18 mouse cellular contexts compared by ENCODE assay signal in the genomic region with DNA sequence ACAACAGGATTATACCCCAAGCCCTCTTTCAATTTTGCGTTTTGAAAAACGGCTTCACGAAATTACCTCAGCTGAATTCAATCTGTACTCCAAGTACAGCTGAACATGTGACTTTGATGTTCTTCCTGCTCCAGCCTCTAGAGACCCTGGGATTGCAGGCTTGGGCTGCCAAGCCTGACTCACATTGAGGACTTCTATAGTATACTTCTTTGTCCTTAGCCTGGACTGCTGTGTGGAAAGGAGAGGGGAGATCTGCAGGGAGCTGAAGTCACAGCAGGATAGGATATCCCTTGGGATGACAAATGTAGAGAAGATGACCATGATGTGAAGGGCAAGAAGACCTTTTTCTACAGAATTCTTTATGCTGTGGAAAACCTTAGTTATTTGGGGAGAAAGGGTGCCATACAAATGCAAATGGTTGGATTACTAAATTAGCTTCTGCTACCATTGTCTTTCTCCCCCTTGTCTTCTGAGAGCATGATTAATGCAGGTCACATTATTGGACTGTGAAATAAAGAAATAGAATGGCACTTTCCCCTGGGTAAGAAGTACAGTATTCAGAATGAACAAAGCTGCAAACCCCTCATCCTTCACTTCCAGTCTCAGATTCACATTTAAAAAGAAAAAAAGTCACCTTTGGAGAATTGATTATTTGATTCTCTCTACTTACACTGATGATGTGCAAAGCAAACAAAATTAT.
DNase-seq lines count a peak whose midpoint lies in the region; ATAC-seq and TF ChIP-seq lines count a peak whose summit lies in the region.
"Had no signal": no experiment of that assay in that cellular context is flagged by ENCODE, and none has a peak within 500 bp of the region (broad histone marks: within the 10 kb centered on the region; RNA-seq: fewer than 3 reads in every experiment).

No protein-coding gene starts in this region.

- H3K36me3 ChIP-seq in midbrain, embryonic 11.5 days (ENCODE audit: control insufficient read depth, insufficient read depth, low read length): no peaks in the 10 kb centered on the region
- H3K36me3 ChIP-seq in midbrain, postnatal 0 days (ENCODE audit: insufficient read depth, low read length): no peaks in the 10 kb centered on the region
- H3K36me3 ChIP-seq in hindbrain, embryonic 10.5 days: no peaks in the 10 kb centered on the region
- H3K36me3 ChIP-seq in midbrain, embryonic 13.5 days: no peaks in the 10 kb centered on the region
- H3K36me3 ChIP-seq: embryonic facial prominence, embryonic 13.5 days; intestine, embryonic 15.5 days; kidney, embryonic 15.5 days; limb, embryonic 13.5 days; liver, embryonic 15.5 days had no signal

- no peak overlapping the region for H3K4me2 ChIP-seq in midbrain, embryonic 11.5 days
- no peak overlapping the region for H3K4me2 ChIP-seq in midbrain, postnatal 0 days (ENCODE audit: low read depth, low read length, poor library complexity, severe bottlenecking)
- no peak overlapping the region for H3K4me2 ChIP-seq in midbrain, embryonic 13.5 days (replicated peaks)
- H3K4me2 ChIP-seq: embryonic facial prominence, embryonic 13.5 days; intestine, embryonic 15.5 days; kidney, embryonic 15.5 days; limb, embryonic 13.5 days; liver, embryonic 15.5 days had no signal

- H3K9ac ChIP-seq in midbrain, embryonic 11.5 days (ENCODE audit: low read length): no peak overlapping the region
- H3K9ac ChIP-seq in midbrain, postnatal 0 days (replicated peaks; ENCODE audit: low read length, poor library complexity, severe bottlenecking): no peak overlapping the region
- no peak overlapping the region for H3K9ac ChIP-seq in midbrain, embryonic 13.5 days (replicated peaks)
- H3K9ac ChIP-seq: embryonic facial prominence, embryonic 13.5 days; intestine, embryonic 15.5 days; kidney, embryonic 15.5 days; limb, embryonic 13.5 days; liver, embryonic 15.5 days had no signal

- TF ChIP-seq CTCF in midbrain, postnatal 0 days (IDR thresholded peaks at IDR 0.05): no peak

- H3K4me3 ChIP-seq in midbrain, embryonic 11.5 days (ENCODE audit: low read depth, low read length): no peak overlapping the region
- H3K4me3 ChIP-seq in midbrain, postnatal 0 days (ENCODE audit: low read depth, low read length): no peak overlapping the region
- H3K4me3 ChIP-seq in hindbrain, embryonic 10.5 days: no peak overlapping the region
- H3K4me3 ChIP-seq in midbrain, embryonic 13.5 days (replicated peaks): no peak overlapping the region
- H3K4me3 ChIP-seq: embryonic facial prominence, embryonic 13.5 days; intestine, embryonic 15.5 days; kidney, embryonic 15.5 days; limb, embryonic 13.5 days; liver, embryonic 15.5 days had no signal

- 21% methylated on average over 3 of the region's 3 CpGs for WGBS in midbrain, embryonic 11.5 days
- 10% methylated on average over 3 of the region's 3 CpGs for WGBS in midbrain, postnatal 0 days
- 38% methylated on average over 3 of the region's 3 CpGs for WGBS in hindbrain, embryonic 10.5 days
- 17% methylated on average over 3 of the region's 3 CpGs for WGBS in midbrain, embryonic 13.5 days

- peaks cover 3% of the 10 kb centered on the region; the same call in 1 of the 2 replicates for H3K4me1 ChIP-seq in midbrain, embryonic 11.5 days (ENCODE audit: control insufficient read depth, insufficient read depth, low read length)
- H3K4me1 ChIP-seq in midbrain, postnatal 0 days (ENCODE audit: insufficient read depth, low read length): peaks cover 2% of the 10 kb centered on the region; the same call in 1 of the 2 replicates
- H3K4me1 ChIP-seq in hindbrain, embryonic 10.5 days (replicated peaks): peaks cover 12% of the 10 kb centered on the region
- peaks cover 12% of the 10 kb centered on the region for H3K4me1 ChIP-seq in midbrain, embryonic 13.5 days (replicated peaks)
- H3K4me1 ChIP-seq: embryonic facial prominence, embryonic 13.5 days; intestine, embryonic 15.5 days; kidney, embryonic 15.5 days; limb, embryonic 13.5 days; liver, embryonic 15.5 days had no signal

- peak overlapping the region; percentile 23 for H3K27ac ChIP-seq in midbrain, embryonic 11.5 days (ENCODE audit: low read depth, low read length)
- H3K27ac ChIP-seq in midbrain, postnatal 0 days (ENCODE audit: low read depth, low read length): no peak overlapping the region
- H3K27ac ChIP-seq in hindbrain, embryonic 10.5 days: peak overlapping the region; percentile 64
- peak overlapping the region; percentile 75 for H3K27ac ChIP-seq in midbrain, embryonic 13.5 days
- H3K27ac ChIP-seq: embryonic facial prominence, embryonic 13.5 days; intestine, embryonic 15.5 days; kidney, embryonic 15.5 days; limb, embryonic 13.5 days; liver, embryonic 15.5 days had no signal

- H3K27me3 ChIP-seq in midbrain, embryonic 11.5 days (ENCODE audit: control insufficient read depth, insufficient read depth, low read length): no peaks in the 10 kb centered on the region
- H3K27me3 ChIP-seq in midbrain, postnatal 0 days (ENCODE audit: insufficient read depth, low read length): no peaks in the 10 kb centered on the region
- H3K27me3 ChIP-seq in hindbrain, embryonic 10.5 days (ENCODE audit: insufficient read depth, poor library complexity, severe bottlenecking): no peaks in the 10 kb centered on the region
- H3K27me3 ChIP-seq in midbrain, embryonic 13.5 days: no peaks in the 10 kb centered on the region
- H3K27me3 ChIP-seq: embryonic facial prominence, embryonic 13.5 days; intestine, embryonic 15.5 days; kidney, embryonic 15.5 days; limb, embryonic 13.5 days; liver, embryonic 15.5 days had no signal

- H3K9me3 ChIP-seq in midbrain, embryonic 11.5 days (ENCODE audit: control insufficient read depth, low read length): no peaks in the 10 kb centered on the region
- no peaks in the 10 kb centered on the region for H3K9me3 ChIP-seq in midbrain, postnatal 0 days (ENCODE audit: low read length)
- no peaks in the 10 kb centered on the region for H3K9me3 ChIP-seq in hindbrain, embryonic 10.5 days
- no peaks in the 10 kb centered on the region for H3K9me3 ChIP-seq in midbrain, embryonic 13.5 days
- H3K9me3 ChIP-seq: embryonic facial prominence, embryonic 13.5 days; intestine, embryonic 15.5 days; kidney, embryonic 15.5 days; limb, embryonic 13.5 days; liver, embryonic 15.5 days had no signal

- ATAC-seq in midbrain, embryonic 11.5 days (ENCODE audit: low FRiP score): peak; percentile 94
- ATAC-seq in midbrain, postnatal 0 days (ENCODE audit: low FRiP score): no peak
- ATAC-seq in midbrain, embryonic 13.5 days: peak; percentile 91
- ATAC-seq in monocyte, adult 5-6 weeks (replicated peaks; ENCODE audit: insufficient number of reproducible peaks, low FRiP score, low TSS enrichment, poor library complexity, severe bottlenecking): no peak
- ATAC-seq: intestine, embryonic 15.5 days had no signal

- DNase-seq in midbrain, embryonic 11.5 days (ENCODE audit: low spot score, missing footprints): peak; percentile 89
- no peak for DNase-seq in midbrain, postnatal 0 days (ENCODE audit: low spot score)
- peak; percentile 32 for DNase-seq in embryo, embryonic 11 days
- DNase-seq in hindbrain, embryonic 10.5 days (ENCODE audit: low spot score): peak; percentile 36
- DNase-seq in cerebellum, postnatal 10 days: no peak
- no peak for DNase-seq in kidney, postnatal 10 days
- DNase-seq: adrenal gland, postnatal 10 days; gastrocnemius, postnatal 25 days; heart, postnatal 14 days; lung, postnatal 10 days; right cerebral cortex, postnatal 25 days had no signal

Comparison
In these comparisons a context has a peak if more than half of its experiments do, and no peak if none do; other contexts are left out.
1. ATAC-seq: peak in midbrain, embryonic 11.5 days (single experiment) and midbrain, embryonic 13.5 days (single experiment); none in midbrain, postnatal 0 days (single experiment) and monocyte, adult 5-6 weeks (single experiment).
2. DNase-seq: peak in midbrain, embryonic 11.5 days (single experiment), embryo, embryonic 11 days (single experiment) and hindbrain, embryonic 10.5 days (single experiment); none in midbrain, postnatal 0 days (single experiment), cerebellum, postnatal 10 days (0 of 2) and kidney, postnatal 10 days (single experiment).